Mouse (Mus musculus): ENCODE results near the gene Sncb. TPM values are rescaled to one million over a fixed set of nuclear protein-coding genes. Genes with fewer than 3 reads are reported as not detected.

Sncb gene
- total RNA-seq, 2 experiments from 2014 or later = 1.8 to 3.3 TPM

GRCm38 (mm10) chr13:54749864-54750411 lies 16.5 kb downstream of the Sncb start, which contains the start of gene Gprin1:
Gene Gprin1 (minus strand): TSS chr13:54749874.
- no peak for DNase-seq (ENCODE audit: low spot score in 2 of 2)

GRCm38 (mm10) chr13:54749061-54749863 lies 17.1 kb downstream of the Sncb start:
- DNase-seq (ENCODE audit: low spot score in 2 of 2) = peak; percentile 25 to 26

DNA sequence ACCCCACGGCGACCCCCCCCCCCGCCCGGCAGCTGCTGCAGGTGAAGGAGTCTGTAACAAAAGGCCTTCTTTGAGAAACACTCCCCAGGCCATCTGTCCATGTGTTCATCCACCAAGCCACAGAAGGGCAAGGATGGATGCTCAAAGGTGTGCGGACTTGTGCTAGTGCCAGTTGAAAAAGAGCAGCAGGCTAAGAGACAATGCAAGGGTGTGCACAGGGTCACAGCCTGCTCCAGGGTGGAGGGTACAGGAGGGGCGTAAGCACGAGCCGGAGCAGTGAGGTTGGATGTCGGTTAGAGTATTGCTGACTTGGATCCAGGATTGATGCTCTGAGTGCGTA lies 17.7 kb downstream of the Sncb start:
- no peak for DNase-seq (ENCODE audit: low spot score in 2 of 2)

DNA sequence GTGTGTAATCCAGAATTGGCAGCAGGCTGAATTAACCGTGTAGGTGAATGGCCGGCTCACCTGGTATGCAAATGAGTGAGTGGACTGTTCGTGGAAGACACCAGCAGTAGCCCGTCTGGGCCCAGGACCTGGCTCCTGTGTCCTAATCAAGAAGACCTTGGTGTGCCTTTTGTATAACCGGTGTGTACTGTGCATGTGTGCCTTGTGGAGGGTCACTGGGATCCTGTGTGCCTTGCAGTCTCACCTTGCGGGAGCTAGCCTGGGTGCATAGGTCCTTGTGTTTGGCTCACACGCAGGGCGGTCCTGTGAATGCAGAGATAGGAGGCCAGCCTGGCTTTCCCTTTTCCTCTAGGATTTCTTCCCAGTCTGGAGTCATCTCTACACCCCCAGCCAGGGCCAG lies 18.2 kb downstream of the Sncb start:
- no peak for DNase-seq (ENCODE audit: low spot score in 2 of 2)

- no peak for DNase-seq (ENCODE audit: low spot score in 2 of 2)
Measured at GRCm38 (mm10) chr13:54746896-54747295, 19.5 kb downstream of the Sncb start.

- no peak for DNase-seq (ENCODE audit: low spot score in 2 of 2)
Measured at GRCm38 (mm10) chr13:54746110-54746509, 20.3 kb downstream of the Sncb start.

GRCm38 (mm10) chr13:54738213-54738601 lies 28.2 kb downstream of the Sncb start:
- no peak for DNase-seq (ENCODE audit: low spot score in 2 of 2)

GRCm38 (mm10) chr13:54737488-54738212 lies 28.7 kb downstream of the Sncb start:
- DNase-seq (ENCODE audit: low spot score in 2 of 2) = no peak

- no peak for DNase-seq (ENCODE audit: low spot score in 2 of 2)
Measured at GRCm38 (mm10) chr13:54736931-54737330, 29.5 kb downstream of the Sncb start.

DNA sequence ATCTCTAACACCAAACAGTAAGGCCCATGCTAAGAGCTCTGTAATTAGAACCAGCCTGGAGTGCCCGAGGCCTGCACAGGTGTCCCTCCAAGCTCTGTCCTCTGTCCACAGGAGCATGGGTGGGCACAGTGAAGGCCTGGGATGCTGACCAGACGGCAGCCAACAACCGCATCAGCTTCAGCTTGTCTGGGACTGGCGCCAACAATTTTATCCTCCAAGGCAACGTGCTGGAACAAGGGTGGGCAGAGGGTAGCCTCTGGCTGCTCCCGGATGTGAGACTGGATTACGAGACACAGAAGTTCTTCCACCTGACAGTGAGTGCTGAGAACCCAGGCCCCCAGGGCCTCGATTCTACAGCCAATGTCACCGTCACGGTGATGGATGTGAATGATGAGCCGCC lies 40.3 kb downstream of the Sncb start:
- no peak for DNase-seq (ENCODE audit: low spot score in 2 of 2)

DNA sequence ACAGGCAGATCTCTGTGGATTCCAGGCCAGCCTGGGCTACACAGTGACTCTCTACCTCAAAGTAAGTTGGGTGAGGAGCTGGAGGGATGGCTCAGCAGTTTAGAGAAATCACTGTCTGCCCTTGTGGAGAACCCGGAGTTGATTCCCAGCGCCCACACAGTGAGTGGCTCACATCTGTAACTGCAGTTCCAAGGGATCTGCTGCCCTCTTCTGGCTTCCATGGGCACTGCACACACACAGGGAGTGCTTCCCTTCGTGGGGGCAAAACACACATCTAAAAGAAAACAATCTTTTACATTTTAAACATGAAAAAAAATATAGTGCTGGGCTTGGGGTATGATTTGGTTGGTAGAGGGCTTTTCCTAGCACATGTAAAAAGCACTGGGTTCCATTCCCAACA lies 43.3 kb downstream of the Sncb start:
- DNase-seq (ENCODE audit: low spot score in 2 of 2) = no peak

- peak; percentile 32 to 53 for DNase-seq (ENCODE audit: low spot score in 2 of 2)
Measured at GRCm38 (mm10) chr13:54716916-54717315, 49.5 kb downstream of the Sncb start.

- DNase-seq (ENCODE audit: low spot score in 2 of 2) = no peak
Measured at GRCm38 (mm10) chr13:54714996-54715395, 51.4 kb downstream of the Sncb start.

GRCm38 (mm10) chr13:54714393-54714792 lies 52.0 kb downstream of the Sncb start:
- no peak for DNase-seq (ENCODE audit: low spot score in 2 of 2)

DNA sequence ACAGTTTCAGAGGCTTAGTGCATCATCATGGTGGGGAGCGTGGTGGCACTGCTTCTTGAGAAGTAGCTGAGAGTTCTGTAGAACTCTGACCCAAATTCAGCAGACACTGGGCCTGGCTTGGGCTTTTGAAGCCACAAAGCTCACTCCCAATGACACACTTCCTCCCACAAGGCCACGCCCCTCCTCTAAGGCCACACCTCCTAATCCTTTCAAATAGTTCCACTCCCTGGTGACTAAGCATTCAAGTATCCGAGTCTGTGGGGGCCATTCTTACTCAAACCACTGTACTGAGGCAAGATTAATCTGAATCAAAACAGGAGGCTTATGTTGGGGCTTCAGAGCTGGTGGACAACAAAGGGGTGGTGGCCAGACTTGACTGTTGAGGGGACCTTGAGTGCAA lies 55.5 kb downstream of the Sncb start:
- no peak for DNase-seq (ENCODE audit: low spot score in 2 of 2)

Other genes starting within 250 kb of the Sncb start
- 100 to 1,000 TPM; 177 to 178 TPM for gene 4833439L19Rik, start 201.2 kb downstream of the Sncb start, total RNA-seq (2021)
- gene Arl10, start 191.6 kb downstream of the Sncb start, total RNA-seq (2021) = 10 to 100 TPM; 40.6 to 45.2 TPM
- gene Nop16, start 176.5 kb downstream of the Sncb start, total RNA-seq (2021) = 10 to 100 TPM; 59.7 to 69.7 TPM
- gene Higd2a, start 176.4 kb downstream of the Sncb start, total RNA-seq (2021) = 100 to 1,000 TPM; 222 to 239 TPM
- 100 to 1,000 TPM in 1 of 2 experiments, 10 to 100 TPM in 1; 78.8 to 149 TPM for gene Cltb, start 155.3 kb downstream of the Sncb start, total RNA-seq (2021)
- 10 to 100 TPM; 62.3 to 83.1 TPM for gene Faf2, start 144.8 kb downstream of the Sncb start, total RNA-seq (2021)
- 100 to 1,000 TPM in 1 of 2 experiments, 10 to 100 TPM in 1; 98.4 to 123 TPM for gene Rnf44, start 72.7 kb downstream of the Sncb start, total RNA-seq (2021)
- gene Cdhr2, start 65.1 kb downstream of the Sncb start, total RNA-seq (2021) = under 1 TPM in 1 of 2 experiments, not detected in 1; 0.17 TPM
- 1 to 10 TPM; 2.5 to 3.2 TPM for gene Gprin1, start 16.7 kb downstream of the Sncb start, total RNA-seq (2021)
- not detected for gene Eif4e1b, start 17.4 kb upstream of the Sncb start, total RNA-seq (2021)
- 10 to 100 TPM; 32.6 to 46.1 TPM for gene Tspan17, start 22.8 kb upstream of the Sncb start, total RNA-seq (2021)
- 1 to 10 TPM; 7.4 to 9.1 TPM for gene Unc5a, start 182.8 kb upstream of the Sncb start, total RNA-seq (2021)